Mouse (Mus musculus): ENCODE measurements at regions not wholly inside any gene's neighbourhood (a gene's known extent, or its start where the extent isn't known, plus 50 kb on each side); places are given as distances from the start of the nearest gene placed in this dataset.

- DNase-seq (ENCODE audit: low spot score) = no peak
Measured at GRCm38 (mm10) chr9:98791709-98792108, 50.6 kb upstream of the Prr23a1 start.

GRCm38 (mm10) chr9:98773651-98774185 lies 68.6 kb upstream of the Prr23a1 start:
- ATAC-seq (no peak), DNase-seq (ENCODE audit: low spot score) (no peak)
- Histone ChIP-seq H3K4me2 (replicated peaks; ENCODE audit: low read depth, low read length) (no peak overlapping the region), H3K9ac (replicated peaks; ENCODE audit: low read depth) (no peak overlapping the region), H3K4me3 (ENCODE audit: low read depth, low read length) (no peak overlapping the region), H3K27ac (ENCODE audit: low read length) (no peak overlapping the region), H3K4me1 (ENCODE audit: insufficient read depth, low read depth, low read length) (no peaks in the 10 kb centered on the region), H3K9me3 (ENCODE audit: low read length) (no peaks in the 10 kb centered on the region), H3K27me3 (replicated peaks; ENCODE audit: insufficient read depth, low read length) (no peaks in the 10 kb centered on the region), H3K36me3 (ENCODE audit: insufficient read depth, low read length) (no peaks in the 10 kb centered on the region)
- WGBS = 59% methylated on average over 5 of the region's 5 CpGs
- no peak for TF ChIP-seq EP300 (IDR thresholded peaks at IDR 0.05)
- no peak for TF ChIP-seq CTCF (IDR thresholded peaks at IDR 0.05)

More at GRCm38 (mm10) chr9:98791709-98792108, 50.6 kb upstream of the Prr23a1 start:
- Histone ChIP-seq H3K27ac (ENCODE audit: low read length) (no peak overlapping the region), H3K4me2 (replicated peaks; ENCODE audit: low read depth, low read length) (no peak overlapping the region), H3K9ac (replicated peaks; ENCODE audit: low read depth) (no peak overlapping the region), H3K27me3 (replicated peaks; ENCODE audit: insufficient read depth, low read length) (no peaks in the 10 kb centered on the region), H3K4me1 (ENCODE audit: insufficient read depth, low read depth, low read length) (no peaks in the 10 kb centered on the region), H3K4me3 (ENCODE audit: low read depth, low read length) (no peak overlapping the region), H3K36me3 (ENCODE audit: insufficient read depth, low read length) (no peaks in the 10 kb centered on the region), H3K9me3 (ENCODE audit: low read length) (no peaks in the 10 kb centered on the region)
- TF ChIP-seq EP300 (IDR thresholded peaks at IDR 0.05) = no peak
- no peak for TF ChIP-seq CTCF (IDR thresholded peaks at IDR 0.05)
- 68% methylated on average over 4 of the region's 4 CpGs for WGBS
- ATAC-seq = no peak

GRCm38 (mm10) chr9:98773212-98773611 lies 69.1 kb upstream of the Prr23a1 start:
- no peaks in the 10 kb centered on the region for H3K36me3 ChIP-seq (ENCODE audit: insufficient read depth, low read length)
- H3K27ac ChIP-seq (ENCODE audit: low read length) = no peak overlapping the region
- H3K4me2 ChIP-seq (replicated peaks; ENCODE audit: low read depth, low read length) = no peak overlapping the region
- no peak overlapping the region for H3K9ac ChIP-seq (replicated peaks; ENCODE audit: low read depth)
- H3K4me3 ChIP-seq (ENCODE audit: low read depth, low read length) = no peak overlapping the region
- H3K4me1 ChIP-seq (ENCODE audit: insufficient read depth, low read depth, low read length) = no peaks in the 10 kb centered on the region
- TF ChIP-seq CTCF (IDR thresholded peaks at IDR 0.05) (no peak), EP300 (IDR thresholded peaks at IDR 0.05) (no peak)
- DNase-seq (ENCODE audit: low spot score) = no peak
- no peaks in the 10 kb centered on the region for H3K27me3 ChIP-seq (replicated peaks; ENCODE audit: insufficient read depth, low read length)
- WGBS = 78% methylated on average over 11 of the region's 11 CpGs
- no peaks in the 10 kb centered on the region for H3K9me3 ChIP-seq (ENCODE audit: low read length)
- no peak for ATAC-seq

- Histone ChIP-seq H3K9ac (replicated peaks; ENCODE audit: low read depth) (no peak overlapping the region), H3K4me3 (ENCODE audit: low read depth, low read length) (no peak overlapping the region), H3K27me3 (replicated peaks; ENCODE audit: insufficient read depth, low read length) (no peaks in the 10 kb centered on the region), H3K36me3 (ENCODE audit: insufficient read depth, low read length) (no peaks in the 10 kb centered on the region), H3K4me1 (ENCODE audit: insufficient read depth, low read depth, low read length) (no peaks in the 10 kb centered on the region), H3K4me2 (replicated peaks; ENCODE audit: low read depth, low read length) (no peak overlapping the region), H3K9me3 (ENCODE audit: low read length) (no peaks in the 10 kb centered on the region), H3K27ac (ENCODE audit: low read length) (no peak overlapping the region)
- TF ChIP-seq CTCF (IDR thresholded peaks at IDR 0.05) (no peak), EP300 (IDR thresholded peaks at IDR 0.05) (no peak)
- 58% methylated on average over 4 of the region's 4 CpGs for WGBS
- no peak for DNase-seq (ENCODE audit: low spot score)
- ATAC-seq = no peak
Measured at GRCm38 (mm10) chr9:98754764-98755163, 87.5 kb upstream of the Prr23a1 start.

DNA sequence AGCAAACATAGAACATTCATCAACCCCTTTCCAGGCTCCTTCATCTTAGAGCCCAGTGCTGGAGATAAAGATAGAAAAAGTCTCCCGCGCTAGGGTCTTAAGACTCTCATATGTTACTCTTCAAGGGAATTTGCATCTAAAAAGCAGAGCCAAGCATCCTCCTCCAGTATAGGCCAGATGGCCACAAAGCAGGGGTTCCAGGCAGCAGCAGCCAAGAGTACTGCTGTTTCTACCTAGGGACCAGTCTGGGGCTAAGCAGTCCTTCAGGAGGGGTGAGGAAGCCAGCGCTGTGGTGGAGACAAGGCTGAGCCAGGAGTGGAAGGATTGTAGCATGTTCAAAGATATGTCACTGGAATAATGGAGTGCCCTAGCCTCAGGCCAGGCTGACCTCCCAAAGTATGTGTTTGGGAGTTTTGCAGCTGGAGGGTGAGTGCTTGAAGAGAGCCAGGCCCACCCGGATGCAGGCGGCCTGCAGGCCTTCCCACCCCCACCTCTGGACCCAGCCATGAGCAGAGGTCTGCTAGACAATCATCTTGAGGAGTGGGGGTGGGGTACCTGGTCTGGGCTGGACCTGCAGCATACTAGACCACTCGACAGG lies 88.8 kb upstream of the Prr23a1 start:
- H3K4me2 ChIP-seq (replicated peaks; ENCODE audit: low read depth, low read length) = no peak overlapping the region
- TF ChIP-seq EP300 (IDR thresholded peaks at IDR 0.05) = no peak
- no peak for TF ChIP-seq CTCF (IDR thresholded peaks at IDR 0.05)
- H3K36me3 ChIP-seq (ENCODE audit: insufficient read depth, low read length) = no peaks in the 10 kb centered on the region
- ATAC-seq = peak; percentile 12; the same call in 1 of the 2 replicates
- no peak for DNase-seq (ENCODE audit: low spot score)
- no peak overlapping the region for H3K9ac ChIP-seq (replicated peaks; ENCODE audit: low read depth)
- no peak overlapping the region for H3K27ac ChIP-seq (ENCODE audit: low read length)
- no peak overlapping the region for H3K4me3 ChIP-seq (ENCODE audit: low read depth, low read length)
- H3K9me3 ChIP-seq (ENCODE audit: low read length) = no peaks in the 10 kb centered on the region
- WGBS = 50% methylated on average over 6 of the region's 6 CpGs
- no peaks in the 10 kb centered on the region for H3K27me3 ChIP-seq (replicated peaks; ENCODE audit: insufficient read depth, low read length)
- H3K4me1 ChIP-seq (ENCODE audit: insufficient read depth, low read depth, low read length) = no peaks in the 10 kb centered on the region

DNA sequence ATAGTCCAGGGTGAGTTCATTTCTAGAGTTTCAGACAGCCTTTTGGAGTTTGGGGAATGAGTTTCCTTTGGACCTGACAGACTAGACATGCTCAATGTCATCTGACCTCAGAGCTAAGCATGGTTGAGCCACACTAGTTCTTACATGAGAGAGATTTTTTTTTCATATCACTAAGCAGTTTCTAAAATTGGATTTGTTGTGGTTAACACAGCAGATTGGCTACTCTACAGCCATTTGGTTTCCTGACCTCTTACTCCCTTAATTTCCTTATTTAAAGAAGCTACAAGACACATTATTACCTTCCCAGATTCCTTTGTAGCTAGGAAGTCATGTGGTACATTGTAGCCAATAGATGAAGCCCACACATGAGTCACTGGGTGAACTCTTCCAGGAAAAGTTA lies 98.5 kb upstream of the Prr23a1 start:
- Histone ChIP-seq H3K9ac (replicated peaks; ENCODE audit: low read depth) (no peak overlapping the region), H3K4me1 (ENCODE audit: insufficient read depth, low read depth, low read length) (no peaks in the 10 kb centered on the region), H3K9me3 (ENCODE audit: low read length) (no peaks in the 10 kb centered on the region), H3K36me3 (ENCODE audit: insufficient read depth, low read length) (no peaks in the 10 kb centered on the region), H3K4me2 (replicated peaks; ENCODE audit: low read depth, low read length) (no peak overlapping the region), H3K27ac (ENCODE audit: low read length) (no peak overlapping the region), H3K27me3 (replicated peaks; ENCODE audit: insufficient read depth, low read length) (no peaks in the 10 kb centered on the region), H3K4me3 (ENCODE audit: low read depth, low read length) (no peak overlapping the region)
- TF ChIP-seq CTCF (IDR thresholded peaks at IDR 0.05) = no peak
- no peak for TF ChIP-seq EP300 (IDR thresholded peaks at IDR 0.05)
- DNase-seq (ENCODE audit: low spot score) (no peak), ATAC-seq (no peak)

Data from lung, postnatal 0 days (tissue).